Mouse (Mus musculus) heart, postnatal 0 days (tissue): ENCODE measurements around the gene Cela2a.
A peak's percentile ranks its signal among the peaks of the same experiment; 100 is the strongest.

Source experiments
- CTCF ChIP-seq: IDR thresholded peaks from 2 replicates; pipeline ENCODE4 v1.5.1; 2016; ENCODE audit warnings: antibody characterized with exemption, control low read depth, low read depth
- EP300 ChIP-seq: IDR thresholded peaks from 2 replicates; pipeline ENCODE4 v1.6.1; 2016; ENCODE audit warnings: antibody characterized with exemption, low read depth

GRCm38 (mm10) chr4:141857422-141857930 lies 31.5 kb upstream of the Cela2a start:
- TF ChIP-seq CTCF (peak; percentile 97), EP300 (no peak)
